Mouse (Mus musculus): ENCODE measurements around the gene Fgf11. TPM values are rescaled to one million over a fixed set of nuclear protein-coding genes. Genes with fewer than 3 reads are reported as not detected.

The Fgf11 gene
- total and polyA plus RNA-seq, 3 experiments = 4.2 to 24.9 (median 8.6) TPM

DNA sequence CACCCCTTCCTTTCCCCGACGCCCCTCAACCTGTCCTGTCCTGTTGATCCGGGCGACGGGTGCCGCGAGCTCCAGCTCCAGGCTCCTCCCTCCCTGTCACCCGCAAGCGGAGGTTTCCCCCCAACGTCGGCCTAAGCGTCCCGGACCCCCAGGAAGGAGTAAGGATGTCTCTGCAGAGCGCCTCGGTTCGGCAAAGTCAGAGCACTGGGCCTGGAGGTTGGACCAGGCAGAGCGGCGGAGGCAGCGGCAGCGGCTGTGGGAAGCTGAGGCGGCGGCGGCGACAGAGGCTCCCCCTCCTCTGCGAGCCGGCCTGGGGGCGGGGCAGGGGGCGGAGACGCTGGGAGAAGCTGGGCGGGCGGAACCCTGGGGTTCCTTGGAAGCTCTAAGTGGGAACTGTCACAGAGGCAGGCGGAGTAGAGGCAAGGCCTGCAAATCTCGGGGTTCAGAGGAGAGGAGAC, 1.0 kb upstream of the Fgf11 start:
- peaks cover 55% of the 10 kb centered on the region for H3K4me1 ChIP-seq (ENCODE audit: insufficient read depth, low read depth, low read length)
- TF ChIP-seq CTCF (IDR thresholded peaks at IDR 0.05; ENCODE audit: low read depth, low read length) (no peak), POLR2AphosphoS5 (IDR thresholded peaks at IDR 0.05; ENCODE audit: insufficient replicate concordance, low read depth, low read length) (no peak), GATA2 (IDR thresholded peaks at IDR 0.05; ENCODE audit: borderline replicate concordance, low read depth, low read length) (no peak), GATA1 (IDR thresholded peaks at IDR 0.05; ENCODE audit: borderline replicate concordance, low read length) (no peak), TAL1 (conservative IDR thresholded peaks at IDR 0.05; ENCODE audit: low read depth, low read length) (no peak)
- peak overlapping the region; percentile 70 for H3K4me3 ChIP-seq (ENCODE audit: low read depth, low read length)
- H3K36me3 ChIP-seq (replicated peaks) = peaks cover 8% of the 10 kb centered on the region
- DNase-seq (ENCODE audit: low spot score) = peak; percentile 78
- ATAC-seq (ENCODE audit: extremely low read depth, insufficient number of reproducible peaks, low FRiP score, poor library complexity, severe bottlenecking) = 0 out of 2 replicates have a peak, but pooled peaks have one; percentile 49
- H3K27me3 ChIP-seq (ENCODE audit: insufficient read depth, low read length) = peaks cover 83% of the 10 kb centered on the region
- H3K9me3 ChIP-seq (replicated peaks) = no peaks in the 10 kb centered on the region

DNA sequence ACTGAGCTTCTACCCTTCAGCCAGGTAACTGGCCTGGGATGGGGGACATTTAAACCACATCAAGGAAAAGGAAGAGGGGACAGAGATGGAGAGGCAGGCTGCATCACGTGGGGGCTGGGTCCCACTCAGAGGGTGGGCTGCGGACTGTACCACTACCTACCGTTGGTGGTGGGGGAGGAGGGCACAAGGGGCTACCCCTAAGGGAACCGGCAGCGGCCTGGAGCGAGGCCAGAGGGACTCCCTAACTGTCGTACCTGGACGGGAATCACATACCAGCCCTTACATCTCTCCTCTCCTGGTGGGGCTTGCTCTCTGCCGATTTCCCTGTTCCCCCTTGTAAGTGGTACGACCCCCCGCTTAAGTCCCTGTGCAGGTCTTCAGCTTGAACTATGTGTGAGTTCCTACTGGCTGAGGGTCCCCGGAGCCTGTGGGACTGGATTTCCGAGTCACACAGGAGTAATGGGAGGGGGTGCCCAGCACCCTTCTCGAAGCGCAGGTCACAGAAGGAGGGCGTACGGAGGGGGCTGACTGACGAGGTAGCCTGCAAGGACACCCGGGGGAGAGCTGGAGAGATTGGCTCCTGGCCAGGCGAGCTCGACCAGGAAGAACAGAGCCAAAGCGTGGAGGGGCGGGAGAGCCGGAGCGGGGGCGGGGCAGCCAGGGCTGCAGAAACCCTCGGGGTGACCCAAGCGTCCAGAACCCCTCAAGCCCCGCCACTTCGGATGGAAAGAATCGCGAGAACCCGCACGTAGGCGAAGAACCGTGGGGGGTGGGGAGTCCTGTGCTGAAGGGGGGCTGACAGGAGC, 1.1 kb downstream of the Fgf11 start:
- peaks cover 87% of the 10 kb centered on the region for H3K27me3 ChIP-seq (ENCODE audit: insufficient read depth, low read length)
- ATAC-seq (ENCODE audit: extremely low read depth, insufficient number of reproducible peaks, low FRiP score, poor library complexity, severe bottlenecking) (no peak), DNase-seq (ENCODE audit: low spot score) (peak; percentile 47)
- TF ChIP-seq POLR2AphosphoS5 (IDR thresholded peaks at IDR 0.05; ENCODE audit: insufficient replicate concordance, low read depth, low read length) (no peak), CTCF (IDR thresholded peaks at IDR 0.05; ENCODE audit: low read depth, low read length) (no peak), TAL1 (conservative IDR thresholded peaks at IDR 0.05; ENCODE audit: low read depth, low read length) (no peak), GATA1 (IDR thresholded peaks at IDR 0.05; ENCODE audit: borderline replicate concordance, low read length) (no peak), GATA2 (IDR thresholded peaks at IDR 0.05; ENCODE audit: borderline replicate concordance, low read depth, low read length) (no peak)
- no peaks in the 10 kb centered on the region for H3K9me3 ChIP-seq (replicated peaks)
- peaks cover 61% of the 10 kb centered on the region for H3K4me1 ChIP-seq (ENCODE audit: insufficient read depth, low read depth, low read length)
- peak overlapping the region; percentile 68 for H3K4me3 ChIP-seq (ENCODE audit: low read depth, low read length)
- peaks cover 11% of the 10 kb centered on the region for H3K36me3 ChIP-seq (replicated peaks)

DNA sequence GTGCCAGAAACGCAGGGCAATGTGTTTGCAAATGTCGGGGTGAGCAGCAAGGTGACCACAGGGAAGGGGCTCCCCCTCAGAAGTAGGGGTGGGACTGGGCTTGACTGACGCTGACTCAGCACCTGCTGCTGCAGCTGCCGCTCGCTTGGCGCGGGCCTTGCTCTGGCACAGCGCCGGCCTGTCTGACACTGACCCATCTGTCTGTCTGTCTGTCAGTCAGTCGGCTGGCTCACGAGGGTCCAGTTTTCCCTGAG, 1.6 kb downstream of the Fgf11 start:
- peaks cover 11% of the 10 kb centered on the region for H3K36me3 ChIP-seq (replicated peaks)
- ATAC-seq (ENCODE audit: extremely low read depth, insufficient number of reproducible peaks, low FRiP score, poor library complexity, severe bottlenecking) (no peak), DNase-seq (ENCODE audit: low spot score) (peak; percentile 34)
- no peak for TF ChIP-seq TAL1 (conservative IDR thresholded peaks at IDR 0.05; ENCODE audit: low read depth, low read length)
- no peak for TF ChIP-seq GATA1 (IDR thresholded peaks at IDR 0.05; ENCODE audit: borderline replicate concordance, low read length)
- TF ChIP-seq POLR2AphosphoS5 (IDR thresholded peaks at IDR 0.05; ENCODE audit: insufficient replicate concordance, low read depth, low read length) = no peak
- no peak for TF ChIP-seq GATA2 (IDR thresholded peaks at IDR 0.05; ENCODE audit: borderline replicate concordance, low read depth, low read length)
- TF ChIP-seq CTCF (IDR thresholded peaks at IDR 0.05; ENCODE audit: low read depth, low read length) = no peak
- no peaks in the 10 kb centered on the region for H3K9me3 ChIP-seq (replicated peaks)
- H3K4me3 ChIP-seq (ENCODE audit: low read depth, low read length) = peak overlapping the region; percentile 68; the same call in 1 of the 2 replicates
- peaks cover 66% of the 10 kb centered on the region for H3K4me1 ChIP-seq (ENCODE audit: insufficient read depth, low read depth, low read length)
- peaks cover 82% of the 10 kb centered on the region for H3K27me3 ChIP-seq (ENCODE audit: insufficient read depth, low read length)

GRCm38 (mm10) chr11:69799394-69800137, 2.1 kb downstream of the Fgf11 start:
- H3K4me1 ChIP-seq (ENCODE audit: insufficient read depth, low read depth, low read length) = peaks cover 70% of the 10 kb centered on the region

GRCm38 (mm10) chr11:69797924-69798323, 3.7 kb downstream of the Fgf11 start:
- TF ChIP-seq GATA2 (IDR thresholded peaks at IDR 0.05; ENCODE audit: borderline replicate concordance, low read depth, low read length) (no peak), CTCF (IDR thresholded peaks at IDR 0.05; ENCODE audit: low read depth, low read length) (no peak), TAL1 (conservative IDR thresholded peaks at IDR 0.05; ENCODE audit: low read depth, low read length) (no peak), GATA1 (IDR thresholded peaks at IDR 0.05; ENCODE audit: borderline replicate concordance, low read length) (no peak), POLR2AphosphoS5 (IDR thresholded peaks at IDR 0.05; ENCODE audit: insufficient replicate concordance, low read depth, low read length) (no peak)
- DNase-seq (ENCODE audit: low spot score) (no peak), ATAC-seq (ENCODE audit: extremely low read depth, insufficient number of reproducible peaks, low FRiP score, poor library complexity, severe bottlenecking) (no peak)
- Histone ChIP-seq H3K36me3 (replicated peaks) (peaks cover 11% of the 10 kb centered on the region), H3K4me1 (ENCODE audit: insufficient read depth, low read depth, low read length) (peaks cover 63% of the 10 kb centered on the region), H3K4me3 (ENCODE audit: low read depth, low read length) (no peak overlapping the region), H3K27me3 (ENCODE audit: insufficient read depth, low read length) (peaks cover 72% of the 10 kb centered on the region), H3K9me3 (replicated peaks) (no peaks in the 10 kb centered on the region)

More at GRCm38 (mm10) chr11:69799394-69800137, 2.1 kb downstream of the Fgf11 start:
- Histone ChIP-seq H3K36me3 (replicated peaks) (peaks cover 11% of the 10 kb centered on the region), H3K27me3 (ENCODE audit: insufficient read depth, low read length) (peaks cover 77% of the 10 kb centered on the region), H3K9me3 (replicated peaks) (no peaks in the 10 kb centered on the region), H3K4me3 (ENCODE audit: low read depth, low read length) (peak overlapping the region; percentile 68; the same call in 1 of the 2 replicates)
- ATAC-seq (ENCODE audit: extremely low read depth, insufficient number of reproducible peaks, low FRiP score, poor library complexity, severe bottlenecking) (no peak), DNase-seq (ENCODE audit: low spot score) (peak; percentile 24)
- TF ChIP-seq TAL1 (conservative IDR thresholded peaks at IDR 0.05; ENCODE audit: low read depth, low read length) (no peak), GATA2 (IDR thresholded peaks at IDR 0.05; ENCODE audit: borderline replicate concordance, low read depth, low read length) (no peak), GATA1 (IDR thresholded peaks at IDR 0.05; ENCODE audit: borderline replicate concordance, low read length) (no peak), POLR2AphosphoS5 (IDR thresholded peaks at IDR 0.05; ENCODE audit: insufficient replicate concordance, low read depth, low read length) (no peak), CTCF (IDR thresholded peaks at IDR 0.05; ENCODE audit: low read depth, low read length) (no peak)

DNA sequence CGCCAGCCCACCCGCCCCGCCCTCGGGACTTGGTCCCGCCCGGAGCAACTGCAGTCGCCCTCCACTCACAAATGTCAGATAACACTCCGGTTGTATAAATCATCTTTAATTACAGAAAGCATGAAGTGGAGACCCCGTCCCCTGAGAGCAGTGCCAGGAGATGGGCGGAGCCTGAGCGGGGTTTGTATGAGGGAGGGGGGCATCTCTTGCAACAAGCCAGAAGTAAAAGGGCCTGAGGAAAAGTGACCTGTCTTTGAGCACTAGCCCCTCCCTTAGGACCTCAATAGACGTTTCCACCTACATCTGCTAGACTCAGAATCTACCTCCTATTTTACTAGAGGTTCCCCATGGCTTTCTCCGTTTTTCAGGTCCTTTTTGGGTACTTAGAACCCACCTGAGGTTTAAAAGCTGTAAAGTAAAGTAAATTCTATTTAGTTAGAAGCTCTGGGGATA, 5.6 kb downstream of the Fgf11 start:
- peak overlapping the region; percentile 73 for H3K4me3 ChIP-seq (ENCODE audit: low read depth, low read length)
- ATAC-seq (ENCODE audit: extremely low read depth, insufficient number of reproducible peaks, low FRiP score, poor library complexity, severe bottlenecking) (no peak), DNase-seq (ENCODE audit: low spot score) (no peak)
- peaks cover 11% of the 10 kb centered on the region for H3K36me3 ChIP-seq (replicated peaks)
- H3K9me3 ChIP-seq (replicated peaks) = no peaks in the 10 kb centered on the region
- TF ChIP-seq CTCF (IDR thresholded peaks at IDR 0.05; ENCODE audit: low read depth, low read length) = no peak
- no peak for TF ChIP-seq GATA1 (IDR thresholded peaks at IDR 0.05; ENCODE audit: borderline replicate concordance, low read length)
- no peak for TF ChIP-seq GATA2 (IDR thresholded peaks at IDR 0.05; ENCODE audit: borderline replicate concordance, low read depth, low read length)
- TF ChIP-seq POLR2AphosphoS5 (IDR thresholded peaks at IDR 0.05; ENCODE audit: insufficient replicate concordance, low read depth, low read length) = no peak
- peaks cover 44% of the 10 kb centered on the region for H3K4me1 ChIP-seq (ENCODE audit: insufficient read depth, low read depth, low read length)
- H3K27me3 ChIP-seq (ENCODE audit: insufficient read depth, low read length) = peaks cover 65% of the 10 kb centered on the region

Data from G1E (cell line).